Mouse (Mus musculus): ENCODE data around the gene Qtrt1. TPM values are rescaled to one million over a fixed set of nuclear protein-coding genes. Genes with fewer than 3 reads are reported as not detected.
"Not testable (repeated sequence)": the region's sequence is repeated elsewhere in the genome, so short reads cannot be mapped to it uniquely, and the experiment has no call there.

The Qtrt1 gene
- polyA plus RNA-seq, 1 experiment from 2014 or later, result 57.0 TPM

GRCm38 (mm10) chr9:21455103-21455770 is 43.6 kb downstream of the Qtrt1 start:
- Histone ChIP-seq H3K27ac (no peak overlapping the region), H3K9me3 (no peaks in the 10 kb centered on the region), H3K4me1 (replicated peaks) (peaks cover 14% of the 10 kb centered on the region), H3K4me3 (replicated peaks) (no peak overlapping the region), H3K4me2 (replicated peaks) (no peak overlapping the region), H3K27me3 (replicated peaks) (no peaks in the 10 kb centered on the region), H3K9ac (no peak overlapping the region), H3K36me3 (0 out of 2 replicates have a peak, but pooled peaks cover 6% of the 10 kb centered on the region)
- 46% methylated on average over 4 of the region's 4 CpGs for WGBS
- 0 out of 2 replicates have a peak, but pooled peaks have one; percentile 38 for ATAC-seq

DNA sequence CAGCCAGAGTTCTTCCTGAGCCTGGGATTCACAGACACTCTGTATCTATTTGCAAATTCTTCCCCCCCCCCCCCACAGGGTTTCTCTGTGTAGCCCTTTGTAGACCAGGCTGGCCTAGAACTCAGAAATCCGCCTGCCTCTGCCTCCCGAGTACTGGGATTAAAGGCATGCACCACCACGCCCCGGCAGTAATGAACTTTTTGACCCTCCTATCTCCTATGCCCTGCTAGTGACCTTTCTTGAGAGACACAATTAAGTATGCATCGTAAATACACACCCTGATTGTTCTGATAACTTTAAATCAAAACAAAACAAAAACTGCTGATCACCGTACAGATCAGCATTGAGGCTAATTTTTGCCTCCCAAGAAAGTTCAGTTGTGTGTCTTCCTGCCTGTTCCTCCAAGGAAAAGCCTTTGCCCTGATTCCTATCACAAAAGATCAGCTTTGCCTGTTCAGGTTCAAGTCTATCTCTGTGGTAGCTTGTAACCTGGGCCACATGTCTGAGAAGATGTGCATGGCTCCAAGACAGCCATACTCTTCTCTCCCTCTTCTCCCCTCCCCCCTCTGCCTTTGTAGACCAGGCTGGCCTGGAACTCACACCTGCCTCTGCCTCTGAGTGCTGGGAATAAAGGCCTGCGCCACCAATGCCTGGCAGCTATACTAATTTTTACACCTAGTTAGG is 44.8 kb downstream of the Qtrt1 start:
- Histone ChIP-seq H3K27me3 (replicated peaks) (no peaks in the 10 kb centered on the region), H3K36me3 (0 out of 2 replicates have a peak, but pooled peaks cover 6% of the 10 kb centered on the region), H3K9me3 (no peaks in the 10 kb centered on the region), H3K4me2 (replicated peaks) (no peak overlapping the region), H3K27ac (no peak overlapping the region), H3K9ac (no peak overlapping the region), H3K4me3 (replicated peaks) (no peak overlapping the region), H3K4me1 (replicated peaks) (peaks cover 13% of the 10 kb centered on the region)
- WGBS, result 77% methylated on average over 7 of the region's 7 CpGs
- ATAC-seq, result no peak

- Histone ChIP-seq H3K4me3 (replicated peaks) (no peak overlapping the region), H3K27me3 (replicated peaks) (no peaks in the 10 kb centered on the region), H3K4me2 (replicated peaks) (no peak overlapping the region), H3K27ac (no peak overlapping the region), H3K4me1 (replicated peaks) (peaks cover 6% of the 10 kb centered on the region; the same call in 1 of the 2 replicates), H3K36me3 (0 out of 2 replicates have a peak, but pooled peaks cover 6% of the 10 kb centered on the region), H3K9me3 (no peaks in the 10 kb centered on the region), H3K9ac (no peak overlapping the region)
- ATAC-seq, result no peak
- 76% methylated on average over 10 of the region's 10 CpGs for WGBS
These were observed 45.4 kb downstream of the Qtrt1 start for GRCm38 (mm10) chr9:21456930-21457634.

GRCm38 (mm10) chr9:21458821-21459220 is 47.2 kb downstream of the Qtrt1 start:
- no peak overlapping the region for H3K9ac ChIP-seq
- H3K4me2 ChIP-seq (replicated peaks), result no peak overlapping the region
- H3K9me3 ChIP-seq, result no peaks in the 10 kb centered on the region
- no peak overlapping the region for H3K27ac ChIP-seq
- ATAC-seq, result no peak
- H3K4me3 ChIP-seq (replicated peaks), result no peak overlapping the region
- 0 out of 2 replicates have a peak, but pooled peaks cover 8% of the 10 kb centered on the region for H3K4me1 ChIP-seq (replicated peaks)
- H3K27me3 ChIP-seq (replicated peaks), result no peaks in the 10 kb centered on the region
- H3K36me3 ChIP-seq, result 0 out of 2 replicates have a peak, but pooled peaks cover 6% of the 10 kb centered on the region
- WGBS, result 85% methylated on average over 3 of the region's 3 CpGs

- ATAC-seq, result no peak
- 0 out of 2 replicates have a peak, but pooled peaks cover 6% of the 10 kb centered on the region for H3K36me3 ChIP-seq
- 81% methylated on average over 3 of the region's 3 CpGs for WGBS
- H3K9ac ChIP-seq, result no peak overlapping the region
- no peaks in the 10 kb centered on the region for H3K9me3 ChIP-seq
- no peak overlapping the region for H3K4me2 ChIP-seq (replicated peaks)
- no peak overlapping the region for H3K4me3 ChIP-seq (replicated peaks)
- 0 out of 2 replicates have a peak, but pooled peaks cover 6% of the 10 kb centered on the region for H3K4me1 ChIP-seq (replicated peaks)
- no peak overlapping the region for H3K27ac ChIP-seq
- H3K27me3 ChIP-seq (replicated peaks), result no peaks in the 10 kb centered on the region
These were observed 48.8 kb downstream of the Qtrt1 start for GRCm38 (mm10) chr9:21460400-21460940.

GRCm38 (mm10) chr9:21463138-21463590 is 51.5 kb downstream of the Qtrt1 start:
- H3K9ac ChIP-seq, result no peak overlapping the region
- no peak overlapping the region for H3K4me2 ChIP-seq (replicated peaks)
- no peak overlapping the region for H3K4me3 ChIP-seq (replicated peaks)
- 0 out of 2 replicates have a peak, but pooled peaks cover 6% of the 10 kb centered on the region for H3K4me1 ChIP-seq (replicated peaks)
- 58% methylated on average over 5 of the region's 5 CpGs for WGBS
- H3K9me3 ChIP-seq, result no peaks in the 10 kb centered on the region
- 0 out of 2 replicates have a peak overlapping the region, but pooled peaks have one; percentile 7 for H3K27ac ChIP-seq
- no peaks in the 10 kb centered on the region for H3K27me3 ChIP-seq (replicated peaks)
- peak; percentile 57; the same call in 1 of the 2 replicates for ATAC-seq
- H3K36me3 ChIP-seq, result 0 out of 2 replicates have a peak, but pooled peaks cover 11% of the 10 kb centered on the region

DNA sequence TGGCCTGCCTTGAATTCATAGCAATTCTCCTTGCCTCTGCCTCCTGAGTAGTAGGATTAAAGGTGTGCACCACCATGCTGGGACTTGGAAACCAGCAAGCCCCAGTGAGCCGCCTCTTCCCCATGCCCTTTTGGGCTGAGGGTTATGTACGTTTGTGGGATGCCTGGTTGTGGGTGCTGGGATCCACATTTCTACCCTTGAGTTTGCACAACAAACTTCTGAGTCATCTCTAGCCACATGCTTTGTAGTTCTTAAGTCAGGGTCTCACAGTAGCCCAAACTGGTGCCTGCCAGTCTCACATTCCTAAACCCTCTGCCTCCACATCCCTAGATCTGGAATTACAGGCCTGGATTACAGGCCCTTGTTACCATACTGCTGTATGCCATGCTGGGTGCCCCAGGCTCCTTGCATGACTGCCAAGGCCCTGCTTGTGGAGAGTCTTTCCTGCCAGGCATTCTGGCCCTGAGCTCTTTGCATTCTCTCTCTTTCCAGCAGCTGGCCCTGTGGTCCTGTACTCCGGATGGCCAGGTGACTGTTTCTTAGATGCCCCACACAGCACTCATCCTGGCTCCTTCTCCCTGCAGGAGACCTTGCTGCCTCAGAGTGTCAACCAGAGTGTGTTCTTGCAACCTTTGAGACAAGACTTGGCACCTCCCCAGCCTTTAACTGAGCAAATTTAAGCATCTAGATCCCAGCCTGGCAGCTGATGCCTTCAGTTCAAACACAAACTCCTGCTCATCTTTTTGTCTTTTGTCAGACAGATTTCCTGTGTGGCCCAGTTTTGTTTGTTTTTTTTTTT is 52.3 kb downstream of the Qtrt1 start:
- Histone ChIP-seq H3K27ac (no peak overlapping the region), H3K9ac (no peak overlapping the region), H3K4me1 (replicated peaks) (0 out of 2 replicates have a peak, but pooled peaks cover 6% of the 10 kb centered on the region), H3K4me2 (replicated peaks) (no peak overlapping the region), H3K4me3 (replicated peaks) (no peak overlapping the region), H3K36me3 (0 out of 2 replicates have a peak, but pooled peaks cover 6% of the 10 kb centered on the region), H3K9me3 (no peaks in the 10 kb centered on the region), H3K27me3 (replicated peaks) (no peaks in the 10 kb centered on the region)
- no peak for ATAC-seq
- 81% methylated on average over 3 of the region's 3 CpGs for WGBS

- ATAC-seq; H3K36me3 ChIP-seq; H3K4me3 ChIP-seq (replicated peaks); H3K27me3 ChIP-seq (replicated peaks); H3K9me3 ChIP-seq; H3K9ac ChIP-seq; H3K27ac ChIP-seq; H3K4me1 ChIP-seq (replicated peaks); H3K4me2 ChIP-seq (replicated peaks): not testable (repeated sequence)
- 89% methylated on average over 7 of the region's 7 CpGs for WGBS
These were observed 52.9 kb downstream of the Qtrt1 start for GRCm38 (mm10) chr9:21464565-21464928.

DNA sequence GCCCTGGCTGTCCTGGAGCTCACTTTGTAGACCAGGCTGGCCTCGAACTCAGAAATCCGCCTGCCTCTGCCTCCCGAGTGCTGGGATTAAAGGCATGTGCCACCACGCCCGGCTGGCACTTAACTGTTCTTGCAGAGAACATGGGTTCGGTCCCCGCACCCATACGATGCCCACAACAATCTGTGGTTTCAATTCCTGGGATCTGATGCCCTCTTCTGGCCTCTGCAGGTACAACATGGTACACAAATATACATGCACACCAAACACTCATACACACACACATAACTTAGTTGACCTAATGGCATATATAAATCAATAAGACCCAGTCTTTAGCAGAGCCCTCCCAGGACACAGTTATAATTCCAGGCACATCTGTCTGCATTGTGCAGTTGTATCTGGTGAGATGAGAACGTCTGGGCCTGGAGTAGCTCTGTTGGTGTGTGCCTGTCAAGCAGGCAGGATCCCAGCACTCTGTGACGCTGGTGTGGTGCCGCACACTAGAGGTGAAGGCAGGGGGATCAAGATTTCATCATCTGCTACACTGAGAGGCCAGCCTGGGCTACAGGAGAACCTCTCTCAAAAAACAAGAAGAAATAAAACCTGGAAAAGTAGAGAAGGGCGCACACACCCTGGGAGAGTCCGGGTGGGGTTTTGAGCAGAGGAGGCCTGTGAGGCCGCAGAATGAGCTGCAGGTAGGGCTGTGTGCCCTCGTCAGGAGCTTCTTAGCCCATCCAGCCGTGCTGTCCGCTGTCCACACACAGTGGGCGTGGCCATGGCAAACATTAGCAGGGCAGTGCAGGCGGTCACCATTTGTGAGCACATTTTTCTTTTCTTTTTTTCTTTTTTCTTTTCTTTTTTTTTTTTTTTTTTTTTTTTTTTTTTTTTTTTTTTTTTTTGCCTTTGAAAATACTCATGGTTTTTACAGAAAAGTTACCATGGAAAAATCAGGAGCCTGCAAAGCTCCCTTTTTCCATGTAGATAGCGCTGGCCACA is 57.7 kb downstream of the Qtrt1 start:
- no peak overlapping the region for H3K9ac ChIP-seq
- no peak overlapping the region for H3K27ac ChIP-seq
- 82% methylated on average over 20 of the region's 20 CpGs for WGBS
- ATAC-seq, result peak; percentile 45
- H3K4me3 ChIP-seq (replicated peaks), result no peak overlapping the region
- no peak overlapping the region for H3K4me2 ChIP-seq (replicated peaks)
- H3K4me1 ChIP-seq (replicated peaks), result no peaks in the 10 kb centered on the region
- no peaks in the 10 kb centered on the region for H3K27me3 ChIP-seq (replicated peaks)
- H3K36me3 ChIP-seq, result peaks cover 37% of the 10 kb centered on the region
- no peaks in the 10 kb centered on the region for H3K9me3 ChIP-seq
